Mouse (Mus musculus) MEL (cell line): Measurements from ENCODE around the gene Ass1. TPM values are rescaled to one million over a fixed set of nuclear protein-coding genes. Genes with fewer than 3 reads are reported as not detected.
A peak's percentile ranks its signal among the peaks of the same experiment; 100 is the strongest.

Experiments used
- DNase-seq: peaks from one replicate; pipeline ENCODE4 v3.0.0; 2011; ENCODE audit warnings: low read depth, low spot score
- H3K27ac ChIP-seq: 2 replicates; pipeline ENCODE4 v1.5.1; 2012; ENCODE audit warnings: low read depth, mild to moderate bottlenecking, control low read depth, low read length, moderate library complexity; ENCODE audit not compliant: control insufficient read depth
- H3K27me3 ChIP-seq, 2 experiments: fragments of 150-350 bp in 1 of 2; sonication (generic) in 1 of 2; 2 replicates each; pipeline ENCODE4 v1.6.1; 2012; ENCODE audit warnings: low read length in 2 of 2, mild to moderate bottlenecking in 2 of 2, improper control_type of control experiment in 1 of 2, moderate library complexity in 1 of 2; ENCODE audit not compliant: insufficient read depth in 2 of 2, control insufficient read depth in 1 of 2
- H3K36me3 ChIP-seq, 2 experiments: 2 replicates each; pipeline ENCODE4 v1.6.1; 2012 to 2014; ENCODE audit warnings: low read length in 2 of 2, improper control_type of control experiment in 1 of 2, inconsistent platforms in 1 of 2, mild to moderate bottlenecking in 1 of 2; ENCODE audit not compliant: insufficient read depth in 2 of 2, control insufficient read depth in 1 of 2
- H3K4me1 ChIP-seq, 2 experiments: fragments of 150-350 bp in 1 of 2; sonication (generic) in 1 of 2; 2 replicates each; pipeline ENCODE4 v1.6.1; 2012; ENCODE audit warnings: low read length in 2 of 2, improper control_type of control experiment in 1 of 2, mild to moderate bottlenecking in 1 of 2; ENCODE audit not compliant: insufficient read depth in 2 of 2, control insufficient read depth in 1 of 2
- H3K4me3 ChIP-seq, 2 experiments: fragments of 150-350 bp in 1 of 2; sonication (generic) in 1 of 2; 2 replicates each; pipeline ENCODE4 v1.5.1; 2012; ENCODE audit warnings: low read depth in 2 of 2, low read length in 2 of 2, mild to moderate bottlenecking in 2 of 2, moderate library complexity in 2 of 2, control low read depth in 1 of 2, improper control_type of control experiment in 1 of 2; ENCODE audit not compliant: control insufficient read depth in 1 of 2, insufficient read depth in 1 of 2
- H3K79me2 ChIP-seq: 2 replicates; pipeline ENCODE4 v1.6.1; 2012; ENCODE audit warnings: mild to moderate bottlenecking, low read length, moderate library complexity; ENCODE audit not compliant: control insufficient read depth, poor library complexity, insufficient read depth
- H3K9ac ChIP-seq: 2 replicates; pipeline ENCODE4 v1.6.1; 2012; ENCODE audit warnings: low read depth, mild to moderate bottlenecking, control low read depth, low read length, moderate library complexity; ENCODE audit not compliant: control insufficient read depth, poor library complexity, severe bottlenecking
- H3K9me3 ChIP-seq: fragments of 150-350 bp; sonication (generic); replicated peaks from 2 replicates; pipeline ENCODE4 v1.6.1; 2012; ENCODE audit warnings: mild to moderate bottlenecking, low read length, improper control_type of control experiment, moderate library complexity; ENCODE audit not compliant: insufficient read depth
- CTCF ChIP-seq, 3 experiments: IDR thresholded peaks in 2 of 3; conservative IDR thresholded peaks in 1 of 3; 2 replicates each; pipeline ENCODE4 v1.5.1; 2011 to 2012; ENCODE audit warnings: low read length in 3 of 3, low read depth in 2 of 3, mild to moderate bottlenecking in 2 of 3, improper control_type of control experiment in 1 of 3, inconsistent platforms in 1 of 3, mixed read lengths in 1 of 3, moderate library complexity in 1 of 3; ENCODE audit not compliant: control insufficient read depth in 1 of 3, insufficient read depth in 1 of 3, poor library complexity in 1 of 3, severe bottlenecking in 1 of 3
- E2F4 ChIP-seq: IDR thresholded peaks from 2 replicates; pipeline ENCODE4 v1.6.1; 2011; ENCODE audit warnings: low read depth, low read length, improper control_type of control experiment, borderline replicate concordance
- ELF1 ChIP-seq: IDR thresholded peaks from 2 replicates; pipeline ENCODE4 v1.6.1; 2014; ENCODE audit warnings: low read depth, mild to moderate bottlenecking, inconsistent platforms, low read length, improper control_type of control experiment, moderate library complexity
- HCFC1 ChIP-seq: IDR thresholded peaks from 2 replicates; pipeline ENCODE4 v1.6.1; 2012; ENCODE audit warnings: low read depth, mild to moderate bottlenecking, inconsistent platforms, low read length, improper control_type of control experiment, moderate library complexity
- JUND ChIP-seq: IDR thresholded peaks from 2 replicates; pipeline ENCODE4 v1.6.1; 2011; ENCODE audit warnings: low read depth, mild to moderate bottlenecking, improper control_type of control experiment, low read length
- KAT2A ChIP-seq: conservative IDR thresholded peaks from 2 replicates; pipeline ENCODE4 v1.6.1; 2012; ENCODE audit warnings: low read depth, low read length, improper control_type of control experiment, inconsistent platforms
- MAZ ChIP-seq: IDR thresholded peaks from 2 replicates; pipeline ENCODE4 v1.6.1; 2012; ENCODE audit warnings: low read depth, mild to moderate bottlenecking, inconsistent platforms, low read length, improper control_type of control experiment
- MYC ChIP-seq: IDR thresholded peaks from 2 replicates; pipeline ENCODE4 v1.6.1; 2011; ENCODE audit warnings: low read depth, mild to moderate bottlenecking, low read length, improper control_type of control experiment, moderate library complexity
- NRF1 ChIP-seq: IDR thresholded peaks from 2 replicates; pipeline ENCODE4 v1.6.1; 2014; ENCODE audit warnings: low read depth, mild to moderate bottlenecking, inconsistent platforms, low read length, improper control_type of control experiment, moderate library complexity; ENCODE audit not compliant: poor library complexity, insufficient read depth, severe bottlenecking
- POLR2AphosphoS2 ChIP-seq: IDR thresholded peaks from 2 replicates; pipeline ENCODE4 v1.6.1; 2011; ENCODE audit warnings: low read length, improper control_type of control experiment
- POLR2AphosphoS5 ChIP-seq: IDR thresholded peaks from 2 replicates; pipeline ENCODE4 v1.6.1; 2012; ENCODE audit warnings: low read depth, borderline replicate concordance, mild to moderate bottlenecking, inconsistent platforms, low read length, moderate library complexity, mixed read lengths
- SMC3 ChIP-seq: IDR thresholded peaks from 2 replicates; pipeline ENCODE4 v1.6.1; 2011; ENCODE audit warnings: low read depth, low read length, improper control_type of control experiment
- USF2 ChIP-seq, 2 experiments: IDR thresholded peaks; 2 replicates each; pipeline ENCODE4 v1.6.1; 2011 to 2012; ENCODE audit warnings: improper control_type of control experiment in 2 of 2, low read length in 2 of 2, borderline replicate concordance in 1 of 2, inconsistent platforms in 1 of 2, low read depth in 1 of 2, mild to moderate bottlenecking in 1 of 2; ENCODE audit not compliant: insufficient read depth in 1 of 2
- ZC3H11A ChIP-seq: IDR thresholded peaks from 2 replicates; pipeline ENCODE4 v1.6.1; 2012; ENCODE audit warnings: low read depth, mild to moderate bottlenecking, inconsistent platforms, low read length, improper control_type of control experiment
- polyA plus RNA-seq, 2 experiments: library from polyadenylated mRNA; stranded (reverse) in 1 of 2; unstranded in 1 of 2; fragments of >175 nt in 1 of 2; fragments of >200 nt in 1 of 2; gene quantifications; 2 replicates each; pipeline versions ENCODE4 v1.2.1 to v1.2.4; 2012; ENCODE audit warnings: low replicate concordance in 2 of 2, low read depth in 1 of 2; ENCODE audit not compliant: insufficient read length in 2 of 2, insufficient read depth in 1 of 2, missing spikeins in 1 of 2
- total RNA-seq: library from RNA; depleted of rRNA; stranded (reverse); fragments of 300-350 nt; gene quantifications from 2 replicates; pipeline ENCODE4 v1.2.3, GENCODE M21; 2012

The Ass1 gene
- total and polyA plus RNA-seq, 3 experiments = 45.0 to 88.0 TPM; not detected in 1

DNA sequence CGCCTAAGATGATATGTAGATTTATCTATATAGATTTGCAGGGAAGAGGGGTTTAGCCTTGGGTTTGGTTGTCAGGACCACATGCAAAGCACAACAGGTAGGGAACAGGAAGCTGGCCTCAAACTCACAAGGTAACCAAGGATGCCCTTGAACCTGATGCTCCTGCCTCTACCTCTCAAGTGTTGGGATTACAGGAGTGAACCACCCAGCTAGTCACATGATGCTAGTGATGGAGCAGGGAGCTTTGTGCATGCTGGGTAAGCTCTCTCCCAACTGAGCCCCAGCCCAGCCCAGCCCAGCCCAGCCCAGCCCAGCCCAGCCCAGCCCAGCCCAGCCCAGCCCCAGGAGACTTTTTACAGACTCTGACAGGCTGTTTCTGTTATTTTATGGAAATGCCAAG, 2.5 kb upstream of the Ass1 start:
- no peak overlapping the region for H3K9ac ChIP-seq
- H3K4me3 ChIP-seq = no peak overlapping the region
- H3K4me1 ChIP-seq = peaks cover 2 to 13% of the 10 kb centered on the region in 2 experiments
- TF ChIP-seq ZC3H11A (no peak), E2F4 (no peak), ELF1 (no peak)
- H3K9me3 ChIP-seq = no peaks in the 10 kb centered on the region
- H3K27me3 ChIP-seq = no peaks in the 10 kb centered on the region
- H3K27ac ChIP-seq = no peak overlapping the region
- H3K36me3 ChIP-seq = no peaks in the 10 kb centered on the region
- DNase-seq = no peak
- no peaks in the 10 kb centered on the region for H3K79me2 ChIP-seq

DNA sequence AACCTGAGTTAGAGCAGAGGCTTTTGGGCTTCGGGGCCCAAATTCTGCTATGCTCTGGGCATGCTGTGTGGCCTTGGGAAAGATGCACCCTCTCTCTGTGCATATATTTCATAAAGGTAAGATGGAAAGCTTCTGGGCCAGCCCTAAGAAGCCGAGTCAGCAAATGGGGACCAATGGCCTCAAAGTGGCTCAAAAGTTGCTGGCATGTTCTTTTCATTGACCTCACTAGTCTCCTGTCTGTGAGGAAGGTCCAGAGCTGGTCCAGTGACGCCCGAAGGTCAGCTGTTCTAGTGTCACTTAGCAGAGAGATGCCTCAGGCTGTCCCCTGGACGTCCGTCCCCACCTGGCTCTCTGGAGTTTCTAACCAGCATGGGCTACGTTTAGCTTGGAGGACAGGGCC, 1.1 kb upstream of the Ass1 start:
- H3K9me3 ChIP-seq = no peaks in the 10 kb centered on the region
- TF ChIP-seq HCFC1 = no peak
- no peak for TF ChIP-seq SMC3
- TF ChIP-seq NRF1 = no peak
- no peak for TF ChIP-seq POLR2AphosphoS5
- TF ChIP-seq MYC = no peak
- no peak for TF ChIP-seq ELF1
- TF ChIP-seq JUND = no peak
- no peak for TF ChIP-seq CTCF (IDR thresholded peaks at IDR 0.05 in 2 of 3, conservative IDR thresholded peaks at IDR 0.05 in 1 of 3; ENCODE audit: control insufficient read depth in 1 of 3, insufficient read depth in 1 of 3, low read depth in 2 of 3, low read length in 3 of 3, poor library complexity in 1 of 3, severe bottlenecking in 1 of 3)
- no peak for TF ChIP-seq MAZ
- TF ChIP-seq, all 39 proteins: peak for 0
- no peak for DNase-seq
- Histone ChIP-seq H3K27ac (no peak overlapping the region), H3K36me3 (no peaks in the 10 kb centered on the region), H3K4me1 (peaks cover 2 to 8% of the 10 kb centered on the region in 2 experiments), H3K9ac (no peak overlapping the region), H3K4me3 (no peak overlapping the region), H3K27me3 (no peaks in the 10 kb centered on the region), H3K79me2 (no peaks in the 10 kb centered on the region)

DNA sequence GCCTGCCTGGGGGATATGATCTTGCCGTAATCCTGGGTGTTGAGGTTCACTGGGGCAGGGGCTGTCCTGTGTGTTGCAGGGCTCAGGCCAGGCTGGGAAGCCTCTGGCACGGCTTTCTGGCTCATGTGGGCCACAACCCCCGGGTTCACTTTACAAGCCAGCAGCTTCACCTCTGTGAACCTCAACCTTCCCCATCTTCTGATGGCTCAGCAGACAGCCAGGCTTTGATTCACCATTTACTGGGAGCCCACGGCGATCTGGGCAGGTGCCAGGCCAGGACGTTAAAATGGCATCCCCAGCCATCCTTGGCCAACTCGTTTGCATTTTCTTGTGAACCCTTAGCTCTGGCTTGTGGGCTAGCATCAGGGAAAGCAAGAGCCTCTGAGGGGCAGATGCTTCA, 527 bp upstream of the Ass1 start:
- TF ChIP-seq POLR2AphosphoS2 (no peak), KAT2A (no peak; the same call in 1 of the 2 replicates), USF2 (IDR thresholded peaks at IDR 0.05; ENCODE audit: borderline replicate concordance in 1 of 2, insufficient read depth in 1 of 2, low read depth in 1 of 2, low read length in 2 of 2) (no peak)
- peaks cover 2 to 3% of the 10 kb centered on the region in 2 experiments; a peak in 3 of 4 replicates for H3K4me1 ChIP-seq
- H3K4me3 ChIP-seq = peak overlapping the region; percentile 30 to 55
- H3K9me3 ChIP-seq = no peaks in the 10 kb centered on the region
- no peak for DNase-seq
- H3K27me3 ChIP-seq = no peaks in the 10 kb centered on the region
- H3K27ac ChIP-seq = no peak overlapping the region
- peak overlapping the region; percentile 50 for H3K9ac ChIP-seq
- H3K36me3 ChIP-seq = no peaks in the 10 kb centered on the region
- H3K79me2 ChIP-seq = no peaks in the 10 kb centered on the region
